Mouse (Mus musculus) hindbrain, embryonic 16.5 days (tissue): ENCODE measurements around the gene D10Wsu102e. TPM values are rescaled to one million over a fixed set of nuclear protein-coding genes. Genes with fewer than 3 reads are reported as not detected.

Source experiments
- polyA plus RNA-seq: library from polyadenylated mRNA; unstranded; fragments of >200 nt; fragmentation: Nextera tagmentation; extraction: Ambion mirVana; gene quantifications from 2 replicates; pipeline ENCODE4 v1.2.1, GENCODE M21; 2015

Gene D10Wsu102e
- polyA plus RNA-seq, 1 experiment from 2014 or later = 0.78 TPM

Other genes with a start within 250 kb of the D10Wsu102e start
- 11.0 and 11.6 TPM in 2 replicates for gene Slc41a2, start 22.3 kb upstream of the D10Wsu102e start, polyA plus RNA-seq
- 11.9 and 14.6 TPM in 2 replicates for gene Aldh1l2, start 173.9 kb downstream of the D10Wsu102e start, polyA plus RNA-seq
- 26.0 and 31.8 TPM in 2 replicates for gene Washc4, start 183.5 kb downstream of the D10Wsu102e start, polyA plus RNA-seq